Mouse (Mus musculus) forelimb bud, embryonic 11.5 days (tissue): ENCODE data around the gene Gli3.

Experiments used
- DNase-seq: peaks from one replicate; pipeline ENCODE4 v3.0.0-alpha.2; 2012; ENCODE audit warnings: low read depth, low spot score

Gene Gli3

DNA sequence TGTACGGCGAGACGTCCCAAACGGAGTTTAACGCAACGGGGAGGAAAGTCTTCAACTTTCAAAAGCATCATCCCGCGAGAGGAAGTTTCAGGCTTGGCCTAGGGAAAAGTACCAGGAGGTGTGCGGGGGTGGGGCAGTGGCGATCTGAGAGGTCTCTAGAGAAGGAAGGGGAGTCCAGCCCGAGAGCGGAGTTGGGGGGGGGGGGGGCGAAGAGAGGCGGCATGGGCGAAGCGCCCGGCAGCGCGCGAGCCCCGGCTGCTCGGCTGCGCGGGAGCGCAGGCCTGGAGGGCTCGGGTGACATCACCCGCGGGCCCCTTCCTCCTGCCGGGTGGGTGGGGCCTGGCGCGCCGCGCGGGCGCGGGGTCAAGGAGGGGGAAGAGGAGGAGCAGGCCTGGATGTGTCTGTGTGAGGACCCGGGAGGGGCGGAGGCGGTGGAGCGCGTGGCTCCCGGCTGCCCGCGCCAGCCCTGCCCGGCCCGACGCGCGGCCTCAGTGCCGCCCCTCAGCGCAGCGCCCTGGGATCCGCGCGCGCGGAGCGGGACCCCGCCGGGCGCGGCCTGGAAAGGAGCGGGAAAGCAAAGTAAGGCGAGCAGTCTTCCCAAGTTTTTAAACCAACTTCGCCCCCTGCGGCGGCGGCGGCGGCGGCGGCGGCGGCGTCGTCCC is at the start of gene Gli3:
Gene Gli3, plus strand, starts transcription at position 406 of the 662 bp plus-strand sequence.
- peak; percentile 91 for DNase-seq

DNA sequence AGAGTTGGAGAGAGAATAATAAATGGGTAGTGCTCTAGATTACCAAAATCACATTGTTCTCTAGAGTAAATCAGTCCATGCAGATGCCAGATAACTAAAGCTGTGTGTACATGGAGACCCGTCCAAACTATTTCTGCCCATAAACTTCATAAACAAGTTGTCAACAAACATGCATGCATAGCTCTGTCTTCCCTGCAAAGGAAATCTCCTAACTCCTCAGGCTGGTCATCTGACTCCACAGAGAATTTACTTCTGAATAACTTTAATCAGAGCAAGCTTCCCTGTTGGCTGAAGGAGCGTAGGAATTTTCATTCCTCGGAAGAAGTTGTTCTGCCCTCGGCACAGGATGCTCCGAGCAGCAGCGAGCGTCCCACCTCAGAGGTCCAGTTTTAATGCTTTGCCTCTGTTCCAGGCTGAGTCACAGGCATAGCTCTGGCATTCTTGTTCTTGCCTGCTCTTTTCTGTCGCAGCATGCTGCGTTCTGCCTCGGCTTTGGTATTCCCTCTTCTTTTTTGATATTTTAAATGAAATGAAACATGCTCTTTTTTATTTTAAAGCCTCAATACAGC is 41.8 kb upstream of the Gli3 start:
- no peak for DNase-seq

DNA sequence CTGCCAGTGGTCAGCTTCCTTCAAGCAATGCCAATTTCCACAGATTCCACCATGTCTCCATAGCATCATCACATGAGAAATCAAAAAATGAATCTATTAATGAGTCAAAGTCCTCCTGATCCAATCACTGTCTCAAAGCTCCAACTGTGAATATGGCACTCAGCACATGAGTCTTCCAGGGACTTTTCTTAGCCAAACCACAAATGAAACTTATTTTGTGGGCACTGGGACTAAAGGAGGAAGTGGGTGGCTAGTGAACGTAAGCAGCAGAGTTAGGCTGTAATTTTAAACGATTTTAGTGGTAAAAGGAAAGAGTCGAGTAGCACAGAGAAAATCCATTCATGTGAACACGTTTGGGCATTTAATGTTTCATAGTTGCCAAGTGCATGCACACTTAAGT is 21.0 kb upstream of the Gli3 start:
- DNase-seq = no peak

DNA sequence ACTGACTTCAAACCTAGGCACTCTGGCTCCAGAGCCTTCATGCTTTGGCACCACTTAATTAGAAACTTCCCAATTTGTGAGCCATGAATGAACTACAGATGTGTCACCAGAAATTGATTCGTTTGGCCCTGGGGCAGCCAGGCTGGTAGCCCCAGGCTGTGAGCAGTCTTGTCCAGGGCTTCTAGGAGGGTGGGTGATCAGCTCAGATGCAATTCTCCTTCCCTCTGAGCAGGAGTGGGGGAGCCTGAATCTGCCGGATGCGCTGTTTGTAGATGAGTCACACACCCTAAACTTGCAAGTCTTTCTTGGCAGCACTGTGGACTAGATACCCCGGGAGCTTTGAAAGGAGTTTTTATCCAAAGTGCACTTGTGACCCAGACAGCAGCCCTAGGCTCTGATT is 18.7 kb upstream of the Gli3 start:
- DNase-seq = no peak

DNA sequence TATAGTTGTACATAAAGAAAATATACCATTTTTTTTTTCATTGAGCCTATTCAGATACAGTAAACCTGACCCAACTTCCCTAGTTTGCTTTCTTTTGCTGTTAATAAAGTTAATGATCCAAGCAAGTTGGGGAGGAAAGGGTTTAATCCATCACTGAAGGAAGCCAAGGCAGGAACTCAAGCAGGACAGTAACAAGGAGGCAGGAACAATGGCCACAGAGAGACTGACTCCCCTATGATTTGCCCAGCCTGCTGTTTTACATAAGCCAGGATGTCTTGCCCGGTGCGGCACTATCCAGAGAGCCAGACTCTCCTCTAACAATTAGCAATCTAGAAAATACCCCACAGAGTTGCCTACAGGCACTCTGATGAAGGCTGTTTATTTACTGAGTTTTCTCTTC is 17.4 kb upstream of the Gli3 start:
- no peak for DNase-seq

DNA sequence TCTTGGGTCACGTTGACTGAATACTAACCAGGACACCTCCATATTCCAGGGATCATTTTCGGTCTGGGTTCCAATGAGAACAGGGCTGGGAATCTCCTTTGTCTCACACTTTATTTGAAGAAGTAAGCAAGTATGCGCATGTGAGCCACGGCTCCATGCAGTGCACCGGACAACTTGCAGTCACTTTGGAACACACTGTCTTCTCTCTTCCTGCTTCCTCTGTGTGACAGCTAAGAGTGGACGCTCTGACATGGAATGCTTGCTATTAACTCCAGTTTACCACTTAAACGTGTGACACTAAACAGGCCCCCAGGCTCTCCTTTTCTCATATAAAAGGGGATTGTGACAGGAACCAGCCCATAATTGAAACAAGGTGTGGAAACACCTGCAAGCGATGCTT is 17.0 kb upstream of the Gli3 start:
- DNase-seq = no peak

DNA sequence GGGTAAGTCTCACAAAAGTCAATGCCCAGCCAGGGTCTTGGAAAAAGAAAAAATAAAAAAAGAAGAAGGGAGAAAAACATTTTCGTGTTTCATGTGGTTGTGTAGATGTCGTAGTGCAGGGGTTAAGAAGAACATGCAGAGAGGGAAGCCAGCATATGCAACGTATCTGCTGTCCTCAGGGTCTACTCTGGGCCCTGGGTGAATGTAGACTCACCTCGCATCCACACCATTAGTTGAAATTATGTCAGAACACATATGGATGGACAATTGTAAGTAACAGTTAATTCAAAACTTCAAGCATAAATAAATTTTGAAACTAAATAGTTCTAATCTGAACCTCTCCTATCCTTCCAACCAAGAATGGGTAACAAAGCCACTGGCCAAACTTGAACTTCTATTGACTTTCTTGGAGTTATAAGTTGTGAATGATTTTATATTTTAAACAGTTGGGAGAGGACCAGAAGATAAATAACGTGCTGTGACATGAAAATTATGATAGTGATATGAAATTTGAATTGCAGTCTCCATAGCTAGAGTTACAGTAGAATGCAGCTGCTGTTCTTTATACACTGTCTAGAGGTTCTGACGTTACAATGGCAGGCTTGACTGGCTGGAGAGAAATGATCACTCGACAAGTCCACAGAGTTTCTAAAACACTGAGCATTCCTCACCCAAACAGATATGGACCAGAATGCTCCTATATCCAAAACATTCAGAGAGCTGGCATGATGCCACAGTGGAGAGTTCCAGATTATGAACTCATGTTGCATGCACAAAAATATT is 16.1 kb upstream of the Gli3 start:
- DNase-seq = no peak

DNA sequence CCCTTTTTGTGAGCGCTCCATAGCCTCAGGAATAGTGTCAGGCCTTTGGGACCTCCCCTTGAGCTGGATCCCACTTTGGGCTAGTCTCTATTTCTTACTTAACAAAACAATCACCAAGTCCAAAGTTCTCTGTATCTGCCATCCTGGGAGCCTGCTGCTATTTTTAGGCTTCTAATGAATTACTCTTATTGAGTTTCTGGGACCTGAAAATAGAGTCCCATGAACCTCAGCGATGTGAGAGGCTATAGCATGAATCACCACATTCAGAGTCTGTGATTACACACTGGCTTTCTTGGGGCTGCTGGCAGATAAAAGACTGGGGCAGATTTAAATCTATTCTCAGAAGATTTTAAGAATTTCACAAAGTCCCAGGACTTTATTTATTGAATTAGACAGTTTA is 12.1 kb upstream of the Gli3 start:
- no peak for DNase-seq

DNA sequence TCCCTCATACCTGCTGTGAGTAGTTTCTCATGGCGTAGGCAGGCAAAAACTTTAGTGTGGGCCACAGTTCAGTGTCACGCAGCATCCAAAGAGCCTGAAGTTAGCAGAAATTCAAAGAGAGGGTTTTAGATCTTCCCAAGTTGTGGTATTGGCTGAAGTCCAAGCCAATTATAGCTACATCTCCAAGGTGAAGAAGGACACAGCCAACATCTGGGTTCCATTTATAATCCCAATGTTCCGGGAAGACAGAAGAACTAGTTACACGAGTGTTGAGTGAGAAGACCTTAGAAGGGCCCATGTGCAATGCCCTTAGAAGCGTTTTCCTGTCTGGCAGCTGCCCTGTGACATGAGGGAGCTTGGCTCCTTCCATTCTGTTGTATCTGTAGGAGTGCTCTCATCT is 5.2 kb upstream of the Gli3 start:
- no peak for DNase-seq

DNA sequence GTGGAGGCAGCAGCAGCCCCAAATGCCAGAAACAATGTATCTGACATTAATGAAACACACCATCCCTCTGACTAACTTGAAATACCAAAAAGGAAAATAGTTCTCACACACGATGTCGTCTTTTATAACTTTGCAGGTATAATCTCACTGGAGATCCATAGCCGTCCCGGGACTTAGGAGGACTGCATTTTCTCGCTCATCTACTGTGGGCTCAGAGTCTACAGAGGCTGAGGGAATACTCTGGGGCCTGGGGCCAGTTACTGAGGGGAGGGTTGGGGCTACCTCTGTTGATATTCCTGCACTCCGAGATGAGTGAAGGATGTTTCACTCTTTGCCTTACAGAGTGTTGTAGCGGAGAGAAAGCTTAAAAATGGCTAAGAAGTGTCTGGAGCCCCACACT is 1.1 kb upstream of the Gli3 start:
- no peak for DNase-seq

DNA sequence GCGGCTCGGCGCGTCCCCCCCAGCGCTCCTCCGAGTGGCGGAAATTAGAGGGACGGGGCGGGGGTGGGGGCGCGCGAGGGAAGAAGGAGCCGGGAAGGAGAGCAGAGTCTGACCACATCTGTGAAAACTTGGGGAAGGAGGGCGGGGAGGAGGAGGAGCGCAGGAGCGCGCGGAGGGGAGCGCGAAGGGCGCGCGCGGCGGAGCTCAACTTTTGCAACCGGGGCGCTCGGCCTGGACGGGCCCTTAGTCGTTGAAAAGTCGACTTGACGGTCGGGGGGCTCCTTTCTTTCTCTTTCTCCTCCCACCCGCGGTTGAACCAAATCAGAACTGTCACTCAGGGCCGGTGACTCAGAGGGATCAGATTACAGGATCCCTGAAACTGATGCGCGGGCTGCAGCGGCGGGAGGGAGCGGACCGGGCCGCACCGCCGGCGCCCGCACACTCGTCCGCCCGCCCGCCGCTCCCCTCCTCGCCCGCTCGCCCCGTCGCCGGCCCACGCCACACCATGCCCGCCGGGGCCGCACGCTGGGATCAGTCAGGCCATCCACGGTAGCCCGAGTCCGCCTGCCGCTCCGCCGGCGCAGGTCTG is 551 bp downstream of the Gli3 start:
- DNase-seq = peak; percentile 87

DNA sequence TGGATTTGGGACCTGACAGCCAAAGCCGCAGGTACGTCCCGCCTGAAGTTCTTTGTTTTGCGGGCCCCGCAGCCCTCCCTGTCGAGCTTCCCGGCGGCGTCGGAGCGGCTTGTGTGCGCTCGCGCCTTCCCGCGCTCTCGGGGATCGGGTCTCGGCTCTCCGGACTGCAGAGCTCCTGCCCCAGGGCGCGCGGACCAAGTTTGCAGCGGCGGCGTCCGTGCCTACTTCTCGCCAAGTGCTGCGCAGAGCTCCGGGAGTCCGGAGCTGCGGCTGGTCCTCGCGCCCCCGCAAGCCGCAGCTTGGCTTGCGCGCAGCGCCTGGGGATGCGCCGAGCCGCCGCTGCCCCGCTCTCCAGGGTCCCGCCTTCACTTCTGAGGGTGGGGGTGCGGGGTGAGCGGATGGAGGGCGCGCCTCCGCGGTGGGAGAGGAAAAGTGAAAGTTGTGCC is 1.1 kb downstream of the Gli3 start:
- DNase-seq = no peak

DNA sequence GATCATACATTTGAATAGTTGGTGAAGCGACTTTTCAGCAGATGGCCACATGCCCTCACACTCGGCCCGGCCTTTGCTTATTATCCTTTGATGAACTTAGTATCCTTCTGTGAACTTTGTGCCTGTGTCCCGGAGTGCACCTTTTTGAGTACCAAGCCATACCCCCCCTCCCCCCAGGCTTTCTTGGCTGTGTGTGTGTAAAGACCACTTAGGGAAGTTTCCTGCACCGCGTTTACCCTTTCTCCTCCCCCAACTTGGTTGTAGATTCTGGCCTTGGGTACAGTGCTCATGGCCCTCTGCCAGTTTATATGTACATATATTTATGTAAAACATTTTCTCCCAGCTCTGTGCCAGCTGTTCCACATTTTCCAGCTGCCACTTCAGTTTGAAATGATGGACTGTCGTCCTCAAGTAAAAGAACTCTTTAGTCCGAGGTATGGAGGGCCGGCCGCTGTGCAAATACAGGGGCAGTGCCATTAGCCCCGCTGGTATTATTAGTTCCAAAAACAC is 1.8 kb downstream of the Gli3 start:
- DNase-seq = no peak

DNA sequence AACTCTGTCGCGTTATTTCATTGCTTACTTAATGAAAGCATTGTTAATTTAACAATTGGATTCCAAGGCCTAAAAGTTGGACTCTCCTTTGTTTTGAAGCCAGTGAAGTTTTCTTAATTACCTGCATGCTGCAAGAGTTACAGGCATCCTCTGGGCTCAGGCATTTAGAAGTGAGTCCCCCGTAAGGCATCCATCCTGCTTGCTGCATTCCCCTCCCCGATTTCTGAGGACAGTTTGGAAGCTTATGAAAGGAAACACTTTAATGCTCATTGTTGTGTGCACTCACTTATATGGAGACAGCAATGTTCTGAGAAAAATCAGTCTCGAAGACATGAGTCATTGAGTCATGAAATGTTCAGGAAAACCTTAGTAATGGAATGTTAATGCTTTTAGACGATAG is 3.5 kb downstream of the Gli3 start:
- no peak for DNase-seq

DNA sequence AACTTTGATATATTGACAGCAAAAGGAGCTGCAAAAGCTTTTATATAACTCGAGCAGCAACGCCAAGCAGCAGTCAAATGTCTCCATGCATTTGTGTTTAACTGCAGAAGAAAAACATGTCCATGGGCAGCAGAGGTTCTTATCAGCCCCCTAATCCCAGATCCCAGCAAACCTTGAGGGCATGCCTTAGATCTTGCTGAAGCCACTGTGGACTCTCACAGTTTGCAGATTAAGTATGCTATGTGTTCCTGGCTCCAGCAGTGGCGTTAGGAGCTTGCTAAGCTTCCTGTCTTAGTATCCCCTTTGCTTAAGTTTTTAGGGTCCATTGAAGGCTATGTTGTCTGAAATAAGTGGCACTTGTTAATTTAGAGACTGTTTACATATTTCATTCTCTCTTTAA is 4.4 kb downstream of the Gli3 start:
- DNase-seq = no peak

DNA sequence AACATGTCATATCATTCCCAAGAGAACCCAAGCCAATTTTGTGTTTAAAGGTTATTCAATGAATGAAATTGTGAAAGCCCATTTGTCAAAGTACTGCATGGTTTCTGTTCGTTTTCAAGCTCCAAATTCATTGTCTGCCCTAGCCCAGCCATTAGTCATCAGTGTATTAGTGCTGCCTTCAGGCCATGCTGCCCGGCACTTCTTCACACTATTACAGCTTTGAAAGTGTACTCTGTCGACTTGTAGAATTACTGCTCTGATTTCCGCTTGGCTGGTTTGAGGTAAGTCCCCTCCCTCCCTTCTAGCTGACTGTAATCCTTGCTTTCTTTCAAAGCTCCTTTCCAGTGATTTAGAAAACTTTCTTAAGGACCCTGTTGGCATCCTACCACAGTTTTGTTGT is 5.4 kb downstream of the Gli3 start:
- no peak for DNase-seq

DNA sequence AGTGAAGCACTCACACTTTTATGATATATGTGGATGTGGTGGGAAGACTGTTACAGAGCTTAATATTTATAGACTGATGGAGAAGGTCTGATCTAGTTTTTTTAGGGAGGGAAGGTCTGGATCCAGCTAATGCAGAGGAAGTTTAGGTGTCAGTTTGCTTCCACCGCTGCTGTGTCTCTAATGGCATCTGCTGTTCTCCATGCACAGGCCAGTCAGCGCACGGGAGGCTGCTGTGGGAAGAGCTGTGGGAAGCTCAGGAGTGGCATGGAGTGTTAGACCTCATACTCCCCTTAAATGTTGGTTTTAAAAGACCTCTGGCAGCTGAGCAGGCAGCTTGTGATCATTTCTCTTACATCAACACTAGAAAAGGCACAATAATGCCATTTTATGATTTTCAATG is 7.0 kb downstream of the Gli3 start:
- DNase-seq = no peak

DNA sequence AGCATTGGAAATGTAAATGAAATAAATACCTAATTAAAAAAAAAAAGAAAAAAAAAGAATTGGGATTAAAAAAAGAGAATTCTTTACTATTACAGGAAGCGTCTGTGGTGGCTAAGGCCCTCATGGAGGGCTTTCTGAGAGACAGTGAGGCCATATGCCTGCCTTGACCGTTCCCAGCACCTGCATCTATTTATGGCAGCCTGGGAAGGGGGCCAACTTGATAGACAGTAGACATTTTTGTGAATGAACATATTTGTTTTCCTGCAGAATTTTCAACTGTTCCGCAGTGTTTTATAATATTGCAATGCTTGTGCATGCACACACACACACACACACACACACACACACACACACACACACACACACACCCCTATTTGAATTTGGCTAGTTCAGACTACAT is 9.7 kb downstream of the Gli3 start:
- no peak for DNase-seq

DNA sequence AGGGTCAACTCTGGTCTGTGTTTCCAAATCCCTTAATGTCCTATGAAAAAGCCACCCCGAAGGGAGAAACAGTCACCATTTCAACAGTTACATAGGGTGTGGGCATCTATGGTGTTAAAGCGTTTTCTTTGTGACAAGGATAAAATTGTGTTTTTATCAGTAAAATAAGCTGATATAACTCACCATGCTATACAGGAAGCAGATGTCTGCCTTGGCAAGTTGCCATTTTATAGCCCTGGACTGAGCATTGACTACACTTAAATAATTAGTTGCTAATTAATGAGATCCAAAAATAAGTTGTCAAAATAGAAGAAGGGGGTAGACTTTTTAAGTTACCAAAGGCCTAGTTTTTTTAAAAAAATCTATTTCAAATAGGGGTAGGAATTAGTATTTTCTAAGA is 11.4 kb downstream of the Gli3 start:
- no peak for DNase-seq

DNA sequence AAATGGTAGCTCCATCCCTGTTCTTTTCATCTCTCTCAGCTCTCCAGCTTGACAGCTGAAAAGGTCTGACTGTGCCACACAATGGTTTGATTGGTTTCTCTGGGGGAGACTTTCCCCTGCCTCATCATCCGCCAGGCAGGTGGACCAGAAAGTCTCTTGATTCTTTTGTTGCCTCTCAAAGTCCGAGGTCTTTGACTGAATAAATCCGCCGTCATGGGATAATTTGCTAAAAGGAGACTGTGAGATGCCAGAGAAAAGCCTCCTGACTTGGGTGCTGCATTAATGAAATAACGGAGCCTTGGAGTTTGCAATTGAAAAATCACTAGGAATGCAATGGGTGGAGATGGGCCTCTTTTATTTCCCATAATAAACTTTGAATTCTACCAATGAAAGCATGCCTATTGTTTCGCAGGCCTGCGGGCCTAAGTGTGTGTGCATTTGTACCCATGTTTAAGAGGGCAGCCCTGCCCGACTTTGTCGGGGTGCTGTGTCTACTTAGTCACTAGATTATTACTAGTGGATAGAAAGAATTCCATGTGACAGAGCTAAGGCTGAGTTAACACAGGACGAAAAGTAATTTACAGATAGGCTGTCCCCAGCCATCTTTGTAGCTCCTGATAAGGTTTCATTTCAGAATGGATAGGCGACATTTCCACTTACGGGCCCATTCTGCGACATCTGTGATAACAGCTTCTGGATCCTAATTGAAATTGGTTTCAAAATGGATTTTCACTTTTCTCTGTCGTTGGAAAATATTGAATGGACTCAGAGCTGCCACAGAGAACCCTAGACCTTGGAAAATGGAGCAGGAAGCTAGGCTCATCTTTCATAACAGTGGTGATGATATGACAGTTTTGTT is 23.2 kb downstream of the Gli3 start:
- DNase-seq = no peak

DNA sequence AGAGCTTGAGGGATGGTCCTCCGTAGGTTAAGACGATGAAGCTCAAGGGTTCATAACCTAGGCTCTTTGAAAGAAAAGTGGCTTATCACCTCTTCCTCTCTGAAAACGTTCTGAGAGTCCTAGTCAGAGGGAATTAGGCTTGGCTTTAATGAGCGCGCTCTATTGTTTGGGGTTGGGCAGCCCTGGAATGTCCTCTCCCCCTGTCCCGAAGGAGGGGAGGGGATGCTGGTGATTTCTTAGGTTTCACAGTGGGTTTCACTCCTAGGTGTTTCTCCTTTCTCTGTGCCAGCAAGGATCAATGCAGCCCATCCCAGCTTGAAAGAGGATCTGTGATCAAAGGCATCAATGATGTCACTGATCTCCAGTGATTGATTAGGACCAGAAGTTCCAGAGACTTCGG is 24.3 kb downstream of the Gli3 start:
- DNase-seq = no peak

DNA sequence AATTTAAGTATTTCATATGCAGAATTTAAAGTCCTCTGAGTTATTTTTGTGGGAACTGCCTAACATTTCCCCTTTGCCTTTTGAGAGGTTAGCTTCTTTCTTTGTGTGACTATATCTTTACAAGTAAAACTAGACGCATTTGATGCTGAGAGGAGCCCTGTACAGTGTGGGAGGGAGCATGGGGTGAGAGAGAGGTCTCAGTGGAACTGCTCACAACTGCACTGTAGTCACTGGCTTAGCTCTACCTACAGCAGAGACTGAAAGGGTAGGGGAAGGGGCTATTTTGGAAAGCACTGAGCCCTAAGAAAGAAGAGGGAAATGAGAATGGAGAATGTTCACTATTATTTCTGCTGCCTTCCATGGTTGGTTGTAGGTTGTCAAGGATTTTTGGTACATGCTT is 25.0 kb downstream of the Gli3 start:
- no peak for DNase-seq
